Mouse (Mus musculus) liver, postnatal 0 days (tissue): ENCODE data around the gene Golm1. TPM values are rescaled to one million over a fixed set of nuclear protein-coding genes. Genes with fewer than 3 reads are reported as not detected.

Experiments
- ATAC-seq: fragments of 200-750 bp; cut with Nextera tagmentation; 2 replicates; pipeline ENCODE4 v1.8.0; 2017; ENCODE audit warnings: mild to moderate bottlenecking, moderate library complexity
- DNase-seq: peaks from one replicate; pipeline ENCODE4 v3.0.0-alpha.2; 2016
- H3K27ac ChIP-seq: fragments of 300-500 bp; sonication (generic); 2 replicates; pipeline ENCODE4 v1.5.1; 2014; ENCODE audit warnings: antibody characterized with exemption, moderate library complexity, mild to moderate bottlenecking, low read depth
- H3K27me3 ChIP-seq: fragments of 300-500 bp; sonication (generic); 2 replicates; pipeline ENCODE4 v1.6.1; 2014; ENCODE audit warnings: low read length, control low read depth, mixed read lengths; ENCODE audit not compliant: insufficient read depth
- H3K36me3 ChIP-seq: fragments of 300-500 bp; sonication (generic); replicated peaks from 2 replicates; pipeline ENCODE4 v1.6.1; 2014; ENCODE audit warnings: mild to moderate bottlenecking, control low read depth, low read length, moderate library complexity, mixed read lengths; ENCODE audit not compliant: insufficient read depth
- H3K4me1 ChIP-seq: fragments of 300-500 bp; sonication (generic); 2 replicates; pipeline ENCODE4 v1.6.1; 2014; ENCODE audit warnings: antibody characterized with exemption, mild to moderate bottlenecking, control low read depth; ENCODE audit not compliant: insufficient read depth
- H3K4me2 ChIP-seq: fragments of 300-500 bp; sonication (generic); 2 replicates; pipeline ENCODE4 v1.6.1; 2014; ENCODE audit warnings: low read depth, mild to moderate bottlenecking, low read length, moderate library complexity, mixed read lengths
- H3K4me3 ChIP-seq: fragments of 300-500 bp; sonication (generic); 2 replicates; pipeline ENCODE4 v1.5.1; 2014; ENCODE audit warnings: low read depth, low read length
- H3K9ac ChIP-seq: fragments of 300-500 bp; sonication (generic); replicated peaks from 2 replicates; pipeline ENCODE4 v1.6.1; 2014; ENCODE audit warnings: mild to moderate bottlenecking, moderate library complexity
- H3K9me3 ChIP-seq: fragments of 300-500 bp; sonication (generic); 2 replicates; pipeline ENCODE4 v1.6.1; 2016; ENCODE audit warnings: mild to moderate bottlenecking, control low read depth, low read length, mixed read lengths
- CTCF ChIP-seq: sonication (generic); IDR thresholded peaks from 2 replicates; pipeline ENCODE4 v1.5.1; 2016; ENCODE audit warnings: antibody characterized with exemption, low read depth
- EP300 ChIP-seq: IDR thresholded peaks from 2 replicates; pipeline ENCODE4 v1.6.1; 2016; ENCODE audit warnings: antibody characterized with exemption, low read depth, mild to moderate bottlenecking
- WGBS: fragments of 180-500 bp; shearing (Covaris S2); extraction: QIAGEN DNeasy Blood & Tissue Kit; methylation state at CpG from one replicate; pipeline ENCODE4 v1.1.7; 2014; ENCODE audit not compliant: insufficient replicate concordance; 5-methylcytosine and 5-hydroxymethylcytosine counted together
- polyA plus RNA-seq: library from polyadenylated mRNA; unstranded; fragments of >200 nt; fragmentation: Nextera tagmentation; extraction: Ambion mirVana; gene quantifications from 2 replicates; pipeline ENCODE4 v1.2.1, GENCODE M21; 2015

Gene Golm1
- polyA plus RNA-seq, 1 experiment from 2014 or later, result 13.0 TPM

DNA sequence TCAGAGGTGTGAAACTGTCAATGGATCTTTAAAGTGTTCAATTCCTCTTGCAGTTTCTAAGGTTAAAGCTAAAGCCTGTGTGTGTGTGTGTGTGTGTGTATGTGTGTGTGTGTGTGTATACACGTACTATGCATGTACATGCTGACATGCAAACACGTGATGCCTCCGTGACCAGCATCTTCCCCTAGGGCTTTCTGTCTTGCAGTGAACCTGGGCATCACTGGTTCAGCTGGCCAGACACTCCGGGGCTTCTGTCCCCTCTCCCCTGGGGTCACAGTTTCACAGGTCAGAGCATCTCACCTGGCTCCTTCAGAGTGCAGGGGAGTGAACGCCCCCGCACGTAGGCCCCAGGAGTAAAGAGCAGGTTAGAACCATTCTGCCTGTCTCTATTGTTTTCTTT, 2.0 kb downstream of the Golm1 start:
- 60% methylated on average over 7 of the region's 7 CpGs for WGBS
- DNase-seq (no peak), ATAC-seq (no peak)
- H3K9me3 ChIP-seq, result no peaks in the 10 kb centered on the region
- H3K4me2 ChIP-seq, result peak overlapping the region; percentile 95
- no peak overlapping the region for H3K27ac ChIP-seq
- peaks cover 40% of the 10 kb centered on the region for H3K4me1 ChIP-seq
- peak overlapping the region; percentile 34 for H3K9ac ChIP-seq
- no peaks in the 10 kb centered on the region for H3K27me3 ChIP-seq
- 0 out of 2 replicates have a peak overlapping the region, but pooled peaks have one; percentile 93 for H3K4me3 ChIP-seq
- TF ChIP-seq CTCF, result no peak
- no peak for TF ChIP-seq EP300
- H3K36me3 ChIP-seq, result no peaks in the 10 kb centered on the region

GRCm38 (mm10) chr13:59672248-59672647, 3.4 kb downstream of the Golm1 start:
- peak overlapping the region; percentile 7; the same call in 1 of the 2 replicates for H3K4me2 ChIP-seq
- H3K4me1 ChIP-seq, result peaks cover 52% of the 10 kb centered on the region
- no peaks in the 10 kb centered on the region for H3K36me3 ChIP-seq
- H3K27ac ChIP-seq, result no peak overlapping the region
- H3K9me3 ChIP-seq, result no peaks in the 10 kb centered on the region
- no peaks in the 10 kb centered on the region for H3K27me3 ChIP-seq
- no peak for ATAC-seq
- no peak for DNase-seq
- 28% methylated on average over 6 of the region's 6 CpGs for WGBS
- H3K4me3 ChIP-seq, result no peak overlapping the region
- TF ChIP-seq CTCF (no peak), EP300 (no peak)
- H3K9ac ChIP-seq, result no peak overlapping the region; the same call in 1 of the 2 replicates

- no peak for TF ChIP-seq CTCF
- no peak for TF ChIP-seq EP300
- Histone ChIP-seq H3K4me1 (peaks cover 52% of the 10 kb centered on the region), H3K36me3 (no peaks in the 10 kb centered on the region), H3K4me2 (no peak overlapping the region), H3K9me3 (no peaks in the 10 kb centered on the region), H3K9ac (no peak overlapping the region), H3K4me3 (no peak overlapping the region), H3K27ac (no peak overlapping the region), H3K27me3 (no peaks in the 10 kb centered on the region)
- WGBS, result 46% methylated on average over 2 of the region's 2 CpGs
- no peak for ATAC-seq
- no peak for DNase-seq
Measured at GRCm38 (mm10) chr13:59671521-59671920, 4.1 kb downstream of the Golm1 start.

DNA sequence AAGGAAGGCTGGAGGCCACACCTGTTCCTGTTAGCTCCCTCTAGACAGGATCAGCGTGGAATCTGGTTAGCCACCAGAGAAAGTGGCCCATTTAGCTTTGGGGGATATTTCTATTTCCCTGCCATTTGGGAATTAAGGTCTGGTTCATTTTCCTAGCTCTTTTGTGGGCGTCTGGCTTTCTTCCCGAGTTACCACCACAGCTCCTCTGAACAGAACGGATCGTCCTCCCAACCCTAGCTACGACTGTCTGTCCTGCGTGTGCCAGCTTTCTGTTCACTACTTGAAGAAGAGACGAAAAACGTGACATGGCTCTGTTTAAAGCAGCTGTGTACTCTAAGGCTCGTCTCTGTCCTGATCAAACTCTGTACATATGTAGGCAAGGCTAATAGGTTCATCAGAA, 5.7 kb downstream of the Golm1 start:
- no peak for DNase-seq
- Histone ChIP-seq H3K27ac (peak overlapping the region; percentile 32; the same call in 1 of the 2 replicates), H3K36me3 (peaks cover 6% of the 10 kb centered on the region), H3K9ac (no peak overlapping the region), H3K4me2 (no peak overlapping the region), H3K9me3 (no peaks in the 10 kb centered on the region), H3K27me3 (no peaks in the 10 kb centered on the region), H3K4me1 (peaks cover 46% of the 10 kb centered on the region), H3K4me3 (no peak overlapping the region)
- WGBS, result 87% methylated on average over 10 of the region's 10 CpGs
- ATAC-seq, result no peak
- no peak for TF ChIP-seq CTCF
- TF ChIP-seq EP300, result no peak

DNA sequence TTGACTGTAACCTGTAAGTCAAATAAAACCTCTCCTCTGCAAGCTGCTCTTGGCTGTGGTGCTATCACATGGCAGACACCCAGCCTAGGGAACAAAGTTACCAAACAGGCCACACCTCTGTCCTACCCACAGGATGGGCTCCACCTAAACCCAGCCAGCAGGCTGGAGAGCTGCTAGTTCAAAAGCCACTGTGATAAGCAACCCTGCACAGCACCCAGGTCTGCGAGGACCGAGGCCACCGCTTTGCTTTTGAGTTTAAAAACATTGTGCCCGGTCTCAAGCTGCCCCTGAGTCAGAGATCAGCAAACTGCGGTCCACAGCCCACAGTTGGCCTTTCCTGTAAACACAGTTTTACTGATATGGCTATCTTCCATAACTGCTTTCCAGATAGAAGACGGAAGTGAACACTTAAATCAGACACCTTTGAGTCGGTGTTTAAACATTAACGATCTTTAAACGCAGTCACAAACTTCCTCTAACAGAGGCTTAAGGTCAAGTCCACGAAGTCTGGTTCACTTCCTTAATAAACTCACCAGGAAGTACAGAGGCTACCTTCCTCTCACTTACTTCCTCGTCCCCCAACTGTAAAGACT, 7.0 kb downstream of the Golm1 start:
- Histone ChIP-seq H3K4me3 (peak overlapping the region; percentile 10; the same call in 1 of the 2 replicates), H3K4me2 (peak overlapping the region; percentile 56), H3K27me3 (no peaks in the 10 kb centered on the region), H3K9ac (peak overlapping the region; percentile 41), H3K4me1 (peaks cover 36% of the 10 kb centered on the region), H3K9me3 (no peaks in the 10 kb centered on the region), H3K27ac (peak overlapping the region; percentile 80), H3K36me3 (peaks cover 16% of the 10 kb centered on the region)
- 5% methylated on average over 11 of the region's 11 CpGs for WGBS
- DNase-seq (peak; percentile 68), ATAC-seq (peak; percentile 93)
- TF ChIP-seq CTCF (no peak), EP300 (peak; percentile 70)

- H3K4me1 ChIP-seq, result peaks cover 30% of the 10 kb centered on the region
Measured at GRCm38 (mm10) chr13:59667763-59668162, 7.8 kb downstream of the Golm1 start.

More at GRCm38 (mm10) chr13:59667763-59668162, 7.8 kb downstream of the Golm1 start:
- peaks cover 22% of the 10 kb centered on the region for H3K36me3 ChIP-seq
- no peaks in the 10 kb centered on the region for H3K27me3 ChIP-seq
- no peak overlapping the region for H3K4me2 ChIP-seq
- H3K9ac ChIP-seq, result no peak overlapping the region
- WGBS, result 71% methylated on average over 5 of the region's 5 CpGs
- DNase-seq (no peak), ATAC-seq (no peak)
- H3K9me3 ChIP-seq, result no peaks in the 10 kb centered on the region
- no peak for TF ChIP-seq CTCF
- no peak for TF ChIP-seq EP300
- no peak overlapping the region for H3K27ac ChIP-seq
- H3K4me3 ChIP-seq, result no peak overlapping the region
